In genomic region chr5:149526467-149526951, GRCm38 (mm10) we compare ENCODE assay signal across 9 mouse cellular contexts. TPM values are rescaled to one million over a fixed set of nuclear protein-coding genes. Genes with fewer than 3 reads are reported as not detected.
DNase-seq lines count a peak whose midpoint lies in the region; ATAC-seq and TF ChIP-seq lines count a peak whose summit lies in the region.
"Had no signal": no experiment of that assay in that cellular context is flagged by ENCODE, and none has a peak within 500 bp of the region (broad histone marks: within the 10 kb centered on the region; RNA-seq: fewer than 3 reads in every experiment).

No protein-coding gene starts in this region.

- ATAC-seq in hindbrain, embryonic 14.5 days (ENCODE audit: low FRiP score), result no peak
- no peak for ATAC-seq in lung, embryonic 14.5 days (ENCODE audit: insufficient read depth)

- peak overlapping the region; percentile 41 for H3K27ac ChIP-seq in gastrocnemius, adult 2 months
- H3K27ac ChIP-seq in hindbrain, embryonic 14.5 days, result peak overlapping the region; percentile 90; the same call in 1 of the 2 replicates
- peak overlapping the region; percentile 47 for H3K27ac ChIP-seq in lung, embryonic 14.5 days (ENCODE audit: low read depth)
- H3K27ac ChIP-seq: embryonic facial prominence, embryonic 13.5 days had no signal

- peak; percentile 46 for DNase-seq in right cerebral cortex, adult 18-20 months
- no peak for DNase-seq in right cerebral cortex, adult 2 months (ENCODE audit: low spot score in 2 of 2)
- DNase-seq in adipocyte (ENCODE audit: low spot score), result peak; percentile 71
- DNase-seq in gastrocnemius, adult 2 months, result peak; percentile 53
- DNase-seq in hindbrain, embryonic 14.5 days (ENCODE audit: low spot score), result peak; percentile 64
- DNase-seq in lung, embryonic 14.5 days, result peak; percentile 68
- DNase-seq in skeletal muscle tissue, adult 2 months (ENCODE audit: low read depth, low spot score), result peak; percentile 38
- DNase-seq in testis, postnatal 14 days (ENCODE audit: low spot score), result no peak

- H3K4me2 ChIP-seq in hindbrain, embryonic 14.5 days (replicated peaks), result no peak overlapping the region
- peak overlapping the region; percentile 19 for H3K4me2 ChIP-seq in lung, embryonic 14.5 days
- H3K4me2 ChIP-seq: embryonic facial prominence, embryonic 13.5 days had no signal

- no peak overlapping the region for H3K9ac ChIP-seq in hindbrain, embryonic 14.5 days
- H3K9ac ChIP-seq in lung, embryonic 14.5 days, result no peak overlapping the region
- H3K9ac ChIP-seq: embryonic facial prominence, embryonic 13.5 days had no signal

- no peak for TF ChIP-seq CTCF in gastrocnemius, adult 2 months (IDR thresholded peaks at IDR 0.05)
- no peak for TF ChIP-seq CTCF in lung, embryonic 14.5 days (IDR thresholded peaks at IDR 0.05; ENCODE audit: low read depth)

- H3K4me3 ChIP-seq in gastrocnemius, adult 2 months, result peak overlapping the region; percentile 47
- no peak overlapping the region for H3K4me3 ChIP-seq in hindbrain, embryonic 14.5 days (replicated peaks; ENCODE audit: low read length)
- H3K4me3 ChIP-seq in lung, embryonic 14.5 days (ENCODE audit: low read depth, low read length), result no peak overlapping the region
- H3K4me3 ChIP-seq: embryonic facial prominence, embryonic 13.5 days had no signal

- H3K9me3 ChIP-seq in hindbrain, embryonic 14.5 days (ENCODE audit: control insufficient read depth, low read length), result no peaks in the 10 kb centered on the region
- H3K9me3 ChIP-seq in lung, embryonic 14.5 days (ENCODE audit: low read depth, low read length), result no peaks in the 10 kb centered on the region
- H3K9me3 ChIP-seq: embryonic facial prominence, embryonic 13.5 days had no signal

- H3K27me3 ChIP-seq in hindbrain, embryonic 14.5 days (ENCODE audit: control insufficient read depth, insufficient read depth, low read length), result no peaks in the 10 kb centered on the region
- no peaks in the 10 kb centered on the region for H3K27me3 ChIP-seq in lung, embryonic 14.5 days (ENCODE audit: insufficient read depth, low read length)
- H3K27me3 ChIP-seq: embryonic facial prominence, embryonic 13.5 days had no signal

- 39% methylated on average over 10 of the region's 10 CpGs for WGBS in hindbrain, embryonic 14.5 days
- WGBS in lung, embryonic 14.5 days, result 39% methylated on average over 10 of the region's 10 CpGs

- H3K36me3 ChIP-seq in hindbrain, embryonic 14.5 days (replicated peaks; ENCODE audit: control insufficient read depth, insufficient read depth), result no peaks in the 10 kb centered on the region
- no peaks in the 10 kb centered on the region for H3K36me3 ChIP-seq in lung, embryonic 14.5 days (ENCODE audit: insufficient read depth)
- H3K36me3 ChIP-seq: embryonic facial prominence, embryonic 13.5 days had no signal

- H3K4me1 ChIP-seq in hindbrain, embryonic 14.5 days (replicated peaks; ENCODE audit: control insufficient read depth, insufficient read depth, low read length), result peaks cover 30% of the 10 kb centered on the region
- H3K4me1 ChIP-seq in lung, embryonic 14.5 days (ENCODE audit: insufficient read depth), result peaks cover 10% of the 10 kb centered on the region

- intact Hi-C loops in gastrocnemius, adult 2 months (cut with DNase I), result no loop called here

RNA-seq across cellular contexts. Expression of gene Wdr95, which starts 2.0 kb away (rescaled TPM):
- total RNA-seq in gastrocnemius, adult 2 months (2021), result under 1 TPM in 1 of 2 experiments, not detected in 1; 0.08 TPM
- polyA plus RNA-seq in hindbrain, embryonic 14.5 days (2014; fragmentation: Nextera tagmentation; extraction: Ambion mirVana), result 0.36 TPM in 1 of 2 replicates, not detected in the other
- polyA plus RNA-seq in lung, embryonic 14.5 days (2014; fragmentation: Nextera tagmentation; extraction: Ambion mirVana), result not detected in 2 replicates

Comparison
In these comparisons a context has a peak if more than half of its experiments do, and no peak if none do; other contexts are left out.
1. DNase-seq: peak in right cerebral cortex, adult 18-20 months (single experiment), adipocyte (single experiment), gastrocnemius, adult 2 months (single experiment), hindbrain, embryonic 14.5 days (single experiment), lung, embryonic 14.5 days (single experiment) and skeletal muscle tissue, adult 2 months (single experiment); none in right cerebral cortex, adult 2 months (0 of 2) and testis, postnatal 14 days (single experiment).
2. Peak in every context shown above with its lines, with median percentiles within 50 percentile points of each other: H3K27ac ChIP-seq.